Mouse (Mus musculus) 3134 (cell line): ENCODE measurements around the gene Gpr183.

Source experiments
- DNase-seq: peaks from one replicate; pipeline ENCODE4 v3.0.0-alpha.2; 2011; ENCODE audit warnings: low spot score; ENCODE audit not compliant: insufficient read length; ENCODE audit errors: extremely low read depth

Gene Gpr183

DNA sequence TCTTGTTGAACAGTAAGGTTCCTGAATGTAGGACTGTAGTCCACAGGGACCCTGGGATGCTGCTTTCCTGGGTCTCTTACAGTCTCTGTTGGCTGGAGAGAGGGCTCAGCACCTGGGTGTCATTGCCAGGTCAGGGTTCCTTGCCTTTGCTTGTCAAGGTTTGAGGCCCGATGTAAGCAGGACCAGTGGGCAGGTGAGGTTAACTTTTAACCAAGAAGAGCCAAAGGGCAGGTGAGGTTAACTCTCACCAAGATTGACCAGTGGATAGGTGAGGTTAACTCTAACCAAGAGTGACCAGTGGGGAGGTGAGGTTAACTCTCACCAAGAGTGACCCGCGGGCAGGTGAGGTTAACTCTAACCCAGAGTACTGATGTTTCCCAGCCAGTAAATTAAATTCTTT, 24.3 kb upstream of the Gpr183 start:
- no peak for DNase-seq

DNA sequence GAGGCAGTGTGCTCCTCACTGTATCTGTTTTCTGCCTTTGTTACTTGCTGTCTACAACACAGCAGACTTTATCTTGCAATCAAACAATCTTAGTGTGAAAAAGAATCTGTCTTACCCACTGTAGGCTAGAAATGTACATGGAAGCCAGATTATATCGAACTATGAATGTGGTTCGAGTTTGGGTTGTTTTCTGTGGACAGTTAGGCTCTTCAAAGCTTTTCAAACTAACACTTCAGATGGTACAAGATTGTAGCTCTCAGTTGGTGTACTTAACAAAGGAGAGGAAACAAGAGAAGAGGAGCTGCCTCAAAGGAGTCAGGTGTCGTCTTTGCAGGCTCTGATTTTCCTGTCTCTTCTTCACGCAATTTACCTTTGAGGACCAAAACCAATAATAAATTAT, 22.7 kb upstream of the Gpr183 start:
- no peak for DNase-seq

DNA sequence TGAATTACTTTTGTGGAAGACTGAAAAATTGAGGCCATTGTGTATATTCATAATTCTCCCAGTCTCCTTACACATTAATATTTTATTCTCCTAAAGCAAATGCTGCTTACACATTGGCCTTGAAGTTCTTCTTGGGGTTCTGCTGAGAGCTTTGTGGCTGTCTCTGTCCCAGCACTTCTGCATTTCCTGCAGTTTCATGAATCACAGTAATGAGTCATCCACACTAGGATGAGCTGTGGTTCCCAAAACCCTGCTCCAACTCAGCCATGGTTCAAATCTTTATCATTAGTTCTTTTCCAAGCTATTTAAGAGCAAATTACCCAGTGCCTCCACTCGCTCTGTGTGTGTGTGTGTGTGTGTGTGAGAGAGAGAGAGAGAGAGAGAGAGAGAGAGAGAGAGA, 22.3 kb upstream of the Gpr183 start:
- DNase-seq, result peak; percentile 43

DNA sequence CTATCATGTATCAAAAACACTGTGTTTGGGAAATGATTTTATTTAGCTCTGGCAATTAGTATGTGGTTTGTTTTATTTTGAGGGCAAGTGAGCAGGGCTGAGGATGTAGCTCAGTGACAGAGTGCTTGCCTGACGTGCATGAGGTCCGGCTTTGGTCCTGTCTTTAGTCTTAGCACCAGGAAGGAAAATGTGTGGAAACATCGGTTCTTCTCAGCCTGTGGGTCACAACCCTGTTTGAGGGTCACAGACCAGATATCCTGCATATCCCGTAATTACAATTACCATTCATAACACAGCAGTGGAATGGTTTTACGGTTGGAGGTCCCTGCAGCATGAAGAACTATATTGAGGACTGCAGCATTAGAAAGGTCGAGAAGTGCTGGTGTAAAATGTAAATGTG, 21.0 kb upstream of the Gpr183 start:
- no peak for DNase-seq

DNA sequence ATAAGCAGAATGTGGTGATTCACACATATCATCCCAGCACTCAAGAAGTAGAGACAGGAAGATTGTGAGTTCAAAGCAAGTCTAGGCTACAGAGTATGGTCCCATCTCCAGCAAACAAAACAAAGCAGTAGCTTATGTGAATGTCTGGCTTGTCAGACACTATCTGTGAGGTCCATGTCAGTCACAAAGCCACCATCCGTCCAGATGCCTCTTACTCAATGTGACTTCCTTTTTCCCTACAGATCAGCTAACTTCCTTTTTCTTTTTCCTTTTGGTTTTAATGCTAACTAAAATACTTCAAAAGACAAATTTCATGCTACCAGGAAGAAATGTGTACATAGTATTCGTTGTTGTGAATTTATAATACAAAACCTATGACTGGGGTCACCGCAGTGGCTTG, 20.5 kb upstream of the Gpr183 start:
- no peak for DNase-seq

DNA sequence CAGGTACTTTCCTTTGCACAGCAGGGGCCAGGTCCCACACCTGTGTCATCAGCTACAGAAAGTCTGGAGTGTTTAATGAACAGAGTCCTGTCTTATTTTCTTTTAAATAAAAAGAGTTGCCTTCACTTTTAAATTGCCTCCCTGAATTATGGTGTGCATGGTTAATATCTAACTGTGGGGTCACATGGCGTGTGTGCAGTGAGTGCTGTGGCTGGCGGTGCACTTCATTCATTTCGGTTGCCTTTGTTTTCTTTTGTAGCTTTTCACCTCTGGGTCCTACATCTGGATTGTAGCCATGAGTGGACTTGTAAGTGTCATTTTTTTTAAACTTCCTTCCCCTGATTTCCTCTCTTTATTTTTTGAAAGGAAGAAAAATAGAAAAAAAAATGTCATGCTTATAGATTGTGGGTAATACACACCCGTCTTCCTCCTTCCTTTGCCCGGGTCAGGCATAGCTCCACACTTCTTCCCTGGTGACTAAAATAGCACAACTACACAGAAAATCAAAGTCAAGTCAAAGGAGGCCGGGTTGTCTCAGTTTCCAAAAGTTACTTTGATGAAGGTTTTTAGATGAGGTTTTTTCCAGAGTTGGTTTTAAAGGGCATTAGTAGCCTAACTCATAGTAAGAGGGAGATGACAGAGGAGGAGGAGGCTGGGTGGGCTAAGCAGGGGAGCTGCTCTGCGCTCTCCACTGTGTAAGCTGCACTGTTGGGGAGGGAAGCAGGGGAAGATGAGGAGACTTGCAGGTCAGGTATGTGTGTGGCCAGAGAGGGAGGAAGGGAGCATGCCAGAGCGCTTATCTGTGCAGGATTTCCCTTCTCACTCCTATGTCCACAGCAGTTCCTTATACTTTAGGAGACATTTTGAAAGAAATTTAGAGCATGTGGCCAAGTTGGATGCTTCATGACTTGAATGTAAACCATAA, 18.3 kb upstream of the Gpr183 start:
- DNase-seq, result no peak

DNA sequence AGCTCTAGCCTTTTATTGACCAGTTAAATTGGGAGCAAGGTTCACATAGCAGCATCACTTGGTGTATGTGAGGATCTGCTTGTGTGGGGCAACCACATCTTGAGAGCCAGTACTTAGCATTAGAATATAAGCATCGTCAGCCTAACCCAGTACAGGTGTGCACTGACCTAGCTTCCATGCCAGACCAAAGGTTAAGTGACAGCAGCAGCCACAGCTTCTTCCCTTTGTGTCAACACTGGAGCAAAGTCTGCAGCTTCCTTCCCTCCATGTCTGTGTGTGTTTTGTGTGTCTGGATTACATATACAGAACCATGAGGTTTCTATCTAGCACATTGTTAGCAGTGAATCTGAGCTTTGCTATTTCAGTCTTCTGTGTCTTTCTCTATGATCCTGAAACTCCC, 16.5 kb upstream of the Gpr183 start:
- no peak for DNase-seq

DNA sequence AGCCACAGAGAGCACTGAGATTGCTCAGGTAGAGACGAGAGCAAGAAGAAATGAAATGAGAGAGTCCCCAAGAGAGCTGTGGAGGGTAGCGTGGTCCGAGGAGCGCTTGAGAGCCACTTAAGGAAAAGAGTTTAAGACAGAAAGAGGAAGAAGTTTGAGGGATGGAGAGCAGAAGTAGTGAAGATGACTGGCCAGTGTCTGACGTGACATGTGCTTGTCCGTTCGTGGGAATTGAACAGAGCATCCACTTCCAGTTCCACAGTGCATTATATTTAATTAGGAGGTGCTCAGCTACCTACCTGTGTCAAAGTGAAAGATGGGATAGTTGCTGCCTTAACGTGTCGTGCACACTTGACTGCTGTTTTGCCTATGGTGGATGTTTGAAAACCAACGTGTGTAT, 8.1 kb upstream of the Gpr183 start:
- no peak for DNase-seq

DNA sequence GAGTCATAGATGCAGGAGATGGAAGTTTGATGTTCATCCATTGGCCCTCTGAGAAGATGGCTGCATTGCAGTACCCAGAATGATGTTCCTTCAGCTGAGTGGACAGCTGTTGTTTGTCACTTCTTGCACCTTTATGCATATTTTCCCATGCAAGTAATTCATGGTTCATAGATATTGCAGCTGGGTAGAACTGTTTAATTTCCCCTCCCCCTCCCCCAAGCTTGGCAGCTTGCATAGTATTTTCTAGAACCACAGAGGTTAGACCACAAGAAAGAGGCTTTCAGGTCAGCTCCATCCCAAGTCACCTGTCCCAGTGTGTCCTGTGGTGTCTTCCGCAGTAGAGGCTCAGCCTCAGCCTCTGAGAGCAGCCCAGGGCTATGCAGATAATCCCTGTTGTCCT, 5.4 kb upstream of the Gpr183 start:
- no peak for DNase-seq

DNA sequence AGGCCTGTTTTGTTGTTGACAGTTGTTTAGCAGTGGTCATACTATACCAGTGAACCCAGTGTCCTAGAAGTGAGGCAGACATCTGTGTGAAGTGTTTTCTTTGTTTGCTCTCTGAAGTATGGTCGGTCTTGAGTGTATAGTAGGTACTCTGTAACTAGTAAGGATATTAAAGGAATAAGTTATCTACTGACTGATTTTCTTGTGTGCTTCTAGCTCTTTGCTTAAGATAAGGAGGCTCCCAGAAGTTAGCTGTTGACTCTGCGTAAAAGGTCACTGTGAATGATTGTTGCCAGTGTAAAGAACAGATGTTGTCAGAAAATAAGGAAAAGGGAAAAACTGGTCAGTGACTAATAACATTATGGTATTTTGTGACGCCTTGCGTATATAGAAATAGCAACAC, 2.1 kb upstream of the Gpr183 start:
- DNase-seq, result no peak

DNA sequence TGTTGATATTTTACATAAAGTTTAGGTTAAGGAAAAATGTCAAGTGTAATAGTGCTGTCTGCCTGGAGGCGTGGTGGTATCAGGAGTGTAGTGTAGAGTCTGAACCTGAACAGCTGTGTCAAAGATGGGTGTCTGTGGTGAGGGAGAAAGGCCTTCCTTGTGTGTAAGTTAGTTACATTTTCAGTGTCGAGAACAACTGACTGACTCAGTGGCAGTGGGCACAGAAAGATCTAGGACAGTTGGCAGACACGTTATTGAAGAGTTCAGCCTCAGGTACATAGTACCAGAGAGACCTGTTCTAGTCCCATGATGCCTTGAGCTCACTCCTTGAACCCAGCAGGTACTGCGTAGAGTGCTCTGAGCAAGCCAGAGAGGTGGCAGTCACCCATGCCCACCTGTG, 466 bp upstream of the Gpr183 start:
- DNase-seq, result no peak

DNA sequence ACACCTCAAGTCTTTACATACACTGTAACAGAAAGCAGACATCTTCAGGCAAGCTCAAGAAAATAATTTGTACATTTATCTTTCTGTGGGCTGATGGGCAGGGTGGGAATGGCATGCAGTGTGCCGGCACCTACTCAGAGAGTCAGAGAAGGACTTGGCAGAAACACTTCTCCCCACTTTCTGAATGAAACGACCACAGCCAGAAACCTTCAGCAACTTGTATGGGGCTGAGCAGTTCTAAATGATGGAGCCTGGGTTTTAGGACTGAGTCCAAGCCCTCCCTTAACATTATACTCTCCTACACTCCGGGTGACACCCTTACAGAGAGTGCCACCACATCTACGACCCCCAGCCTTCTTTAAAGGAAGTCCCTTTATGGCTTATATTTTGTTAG, 1.1 kb downstream of the Gpr183 start:
- no peak for DNase-seq

DNA sequence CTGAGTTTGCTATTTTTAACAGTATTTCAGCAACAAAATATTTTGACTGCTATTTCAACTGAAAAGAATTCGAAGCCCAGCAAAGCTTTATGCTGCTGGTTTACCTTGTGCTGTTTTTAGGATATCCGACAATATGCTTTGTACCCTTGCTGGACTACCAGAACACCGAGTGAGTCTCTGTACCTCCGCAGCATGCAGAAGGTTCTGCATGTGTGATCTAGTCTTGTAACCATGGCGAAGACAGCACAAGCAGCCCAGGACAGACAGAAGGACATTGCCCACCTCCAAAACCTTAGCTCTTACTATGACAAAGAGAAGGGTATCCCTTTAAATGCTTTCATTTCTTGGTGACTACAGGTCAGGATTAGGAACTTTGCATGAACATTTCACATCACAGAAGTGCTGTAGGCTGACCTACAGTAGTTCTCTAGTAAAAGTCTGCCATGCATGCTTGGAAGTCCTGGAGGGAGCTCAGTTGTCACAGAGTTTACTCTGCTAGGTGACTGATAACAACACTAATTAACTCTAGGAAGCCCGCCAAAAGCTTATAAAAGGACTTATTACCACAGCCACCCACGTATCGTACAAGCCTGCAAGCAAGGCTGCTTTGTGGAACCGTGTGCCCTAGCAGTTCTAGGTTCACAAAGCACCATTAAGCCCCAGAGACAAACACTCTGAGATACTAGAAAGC, 1.6 kb downstream of the Gpr183 start:
- DNase-seq, result no peak

DNA sequence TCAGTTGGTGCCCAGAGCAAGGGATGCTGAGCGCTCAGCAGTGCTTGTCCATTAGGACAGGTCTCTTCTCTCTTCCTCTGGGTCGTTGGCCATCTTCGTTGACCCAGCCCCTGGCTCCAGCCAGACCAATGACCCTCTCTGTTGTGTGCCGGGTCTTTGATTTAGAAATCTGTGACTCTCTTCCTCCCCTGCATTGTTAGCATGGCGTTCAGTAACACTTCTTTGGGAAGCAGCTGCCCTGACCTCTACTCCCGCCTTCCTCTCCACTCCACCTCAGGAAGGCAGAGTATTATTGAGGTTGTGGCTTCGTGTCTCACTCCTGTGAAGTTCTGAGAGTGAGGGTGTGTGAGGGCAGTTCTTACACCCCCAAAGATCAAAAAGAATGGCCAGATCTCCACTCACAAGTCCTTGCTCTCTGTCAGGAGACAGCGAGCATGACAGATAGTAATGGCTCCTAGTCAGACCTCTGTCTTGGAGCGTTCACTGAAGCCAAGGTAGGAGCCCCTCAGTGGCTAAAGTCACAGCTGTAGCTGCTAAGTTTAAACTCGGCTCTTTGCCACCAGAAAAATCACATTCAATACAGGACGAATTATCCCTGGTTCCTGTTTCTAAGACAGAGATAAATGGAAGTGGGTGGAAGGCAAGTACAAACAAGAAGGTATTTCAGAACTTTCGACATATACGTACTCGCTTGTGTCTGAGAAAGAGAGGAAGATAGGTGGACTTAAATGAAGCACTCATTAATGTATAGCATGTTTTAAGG, 2.7 kb downstream of the Gpr183 start:
- no peak for DNase-seq

DNA sequence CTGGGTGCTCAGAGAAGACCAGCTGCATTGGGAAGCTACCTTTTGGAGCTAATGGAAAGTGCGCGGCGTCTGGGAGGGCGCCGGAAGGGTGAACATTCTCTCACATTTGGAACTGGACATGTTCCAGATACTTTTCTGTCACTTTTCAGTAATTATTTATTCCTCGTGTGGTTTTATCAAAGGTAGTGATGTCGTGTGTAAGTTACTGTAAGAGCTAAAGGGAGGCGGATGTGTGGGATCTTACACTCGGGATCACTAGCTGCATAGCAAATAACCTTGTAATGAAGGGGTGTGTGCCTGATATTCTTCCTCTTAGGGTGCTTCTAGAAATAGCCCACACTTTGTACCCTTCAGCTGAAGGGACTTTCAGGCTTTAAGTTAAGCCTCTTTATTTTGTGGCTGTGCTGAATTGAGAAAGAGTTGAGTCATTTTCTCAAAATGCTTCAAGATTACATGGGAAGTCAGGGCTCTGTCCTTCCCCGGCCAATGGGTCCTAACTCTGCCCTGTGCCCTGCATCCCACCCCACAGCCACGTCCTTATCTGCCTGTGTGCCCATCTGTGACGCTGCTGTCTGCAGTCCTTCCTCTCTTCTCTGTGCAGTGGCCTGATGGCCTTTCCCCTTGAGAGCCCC, 3.4 kb downstream of the Gpr183 start:
- DNase-seq, result no peak

DNA sequence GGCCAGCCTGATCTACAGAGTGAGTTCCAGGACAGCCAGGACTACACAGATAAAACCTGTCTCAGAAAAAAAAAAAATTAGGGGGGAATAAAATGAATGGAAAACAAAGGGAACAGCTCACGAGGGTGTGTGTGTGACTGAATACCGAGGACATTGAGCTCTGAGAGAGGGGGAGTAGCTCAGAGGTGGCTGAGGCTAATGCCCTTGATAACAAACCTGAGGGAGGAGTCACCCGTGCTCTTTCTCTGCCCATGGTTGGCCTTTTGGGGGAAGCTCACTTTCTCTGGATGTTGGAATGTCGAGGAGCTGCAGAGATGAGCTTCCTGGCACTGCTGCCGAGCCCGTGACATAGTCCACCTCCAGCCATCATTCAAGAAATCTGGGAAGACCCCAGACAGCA, 4.0 kb downstream of the Gpr183 start:
- DNase-seq, result no peak

DNA sequence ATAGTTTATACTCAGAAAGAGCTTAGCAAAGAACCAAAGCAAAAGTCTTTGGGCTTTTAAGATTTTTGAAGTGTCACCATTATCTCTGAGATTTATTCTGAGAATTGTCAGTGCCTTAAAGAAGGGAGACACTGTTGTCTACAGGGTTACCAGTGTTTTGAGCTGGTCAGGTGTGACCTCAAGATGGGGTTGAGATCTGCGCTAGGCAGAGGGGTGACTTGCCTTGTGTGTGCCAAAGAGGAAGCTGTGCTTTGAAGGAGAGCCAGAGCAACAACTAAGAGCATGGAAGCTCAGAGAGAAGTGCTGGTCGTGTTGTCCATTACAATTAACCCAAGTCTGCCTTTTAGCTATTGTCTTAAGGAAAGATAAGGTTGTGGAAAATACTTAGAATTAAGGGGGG, 4.5 kb downstream of the Gpr183 start:
- DNase-seq, result no peak

DNA sequence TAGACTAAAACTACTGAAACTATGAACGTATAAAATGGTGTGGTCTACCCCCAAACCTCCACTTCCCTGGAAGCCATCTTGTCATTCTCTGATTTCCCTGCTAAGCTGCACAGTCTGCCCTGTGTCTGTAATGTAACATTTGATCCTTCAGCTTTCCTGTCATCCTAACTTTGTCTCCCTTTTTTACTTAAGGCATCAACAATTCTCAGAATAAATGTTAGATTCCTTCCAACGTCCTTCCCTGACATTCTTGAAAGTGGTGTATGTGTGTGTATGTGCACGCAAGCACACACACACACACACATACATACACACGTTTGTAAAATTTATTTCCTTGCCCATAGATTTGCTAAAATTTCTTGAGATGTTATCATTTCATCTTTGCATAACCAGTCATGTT, 5.0 kb downstream of the Gpr183 start:
- DNase-seq, result no peak

DNA sequence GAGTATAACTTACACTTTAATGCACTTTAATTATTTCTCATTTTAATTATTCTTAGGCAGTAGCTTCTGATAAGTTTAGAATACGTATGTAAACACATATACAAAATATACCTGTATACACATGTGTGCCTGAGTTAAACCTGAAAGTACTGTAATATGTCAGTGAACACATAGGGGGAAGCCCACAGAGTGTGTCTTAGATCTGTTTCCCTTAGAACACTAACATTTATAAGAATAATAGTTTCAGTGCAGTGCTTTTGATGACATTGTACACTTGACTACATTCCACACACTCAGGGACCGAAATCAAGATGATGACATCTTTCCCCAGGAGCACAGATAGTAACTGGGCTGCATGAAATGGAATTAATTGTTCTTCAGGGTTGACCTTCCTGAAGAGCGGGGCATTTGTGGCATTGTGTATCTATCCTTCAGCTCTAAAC, 5.4 kb downstream of the Gpr183 start:
- DNase-seq, result no peak

DNA sequence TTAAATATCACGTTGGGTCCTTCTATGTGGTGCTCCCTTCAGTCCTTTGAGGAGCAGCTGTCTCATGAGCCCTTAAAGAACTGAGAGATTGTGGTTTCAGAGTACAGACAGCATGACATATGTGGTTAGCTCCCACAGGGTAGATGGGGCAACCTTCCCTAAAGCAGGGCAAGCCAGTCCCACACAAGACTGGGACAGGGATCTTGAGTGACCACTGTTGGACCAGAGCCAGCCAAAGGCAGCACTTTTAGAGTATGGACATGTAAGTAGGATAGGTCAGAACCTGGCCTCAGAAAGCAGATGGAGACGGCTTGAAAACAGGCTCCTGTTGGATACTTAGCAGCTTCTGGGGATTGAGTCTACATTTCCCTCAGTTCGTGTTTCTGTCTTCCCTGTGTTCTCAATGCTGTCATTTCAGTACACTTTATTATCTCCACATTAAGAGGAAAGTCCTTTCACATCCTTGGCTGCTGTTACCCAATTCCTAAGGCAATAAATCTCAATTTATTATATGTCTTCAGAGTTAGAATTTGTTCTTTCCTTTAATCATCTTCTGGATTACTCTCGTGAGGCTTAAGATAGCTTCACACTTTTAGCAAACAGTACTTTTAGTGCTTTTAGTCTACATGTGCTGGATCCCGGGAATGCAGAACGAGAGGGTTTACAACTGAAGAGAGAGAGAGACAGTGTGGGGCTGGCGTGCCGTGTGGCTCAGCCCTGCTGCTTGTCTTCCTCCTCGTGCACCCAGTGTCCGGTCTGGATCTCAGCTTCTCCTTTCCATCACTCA, 6.1 kb downstream of the Gpr183 start:
- DNase-seq, result no peak
